Mouse (Mus musculus) liver, adult 2 months (tissue): ENCODE measurements at regions not wholly inside any gene's neighbourhood (a gene's known extent, or its start where the extent isn't known, plus 50 kb on each side); places are given as distances from the start of the nearest gene placed in this dataset.

Experiments
- DNase-seq: peaks from one replicate; pipeline ENCODE4 v3.0.0-alpha.2; 2011; ENCODE audit warnings: low read depth, low spot score; ENCODE audit errors: extremely low read depth
- H3K27ac ChIP-seq: fragments of 200-500 bp; replicated peaks from 2 replicates; pipeline ENCODE4 v1.5.1; 2012; ENCODE audit warnings: low read depth, mild to moderate bottlenecking, control low read depth, inconsistent platforms, low read length; ENCODE audit not compliant: insufficient read depth
- H3K27me3 ChIP-seq: fragments of 200-500 bp; 2 replicates; pipeline ENCODE4 v1.6.1; 2012; ENCODE audit warnings: mild to moderate bottlenecking, moderate library complexity, low read length, inconsistent platforms; ENCODE audit not compliant: control insufficient read depth, insufficient read depth
- H3K36me3 ChIP-seq: fragments of 200-500 bp; 2 replicates; pipeline ENCODE4 v1.6.1; 2012; ENCODE audit warnings: low read length, inconsistent platforms; ENCODE audit not compliant: control insufficient read depth, insufficient read depth
- H3K4me1 ChIP-seq: fragments of 200-500 bp; 2 replicates; pipeline ENCODE4 v1.6.1; 2011; ENCODE audit warnings: low read length; ENCODE audit not compliant: control insufficient read depth, insufficient read depth
- H3K4me3 ChIP-seq: fragments of 200-500 bp; 2 replicates; pipeline ENCODE4 v1.5.1; 2011; ENCODE audit warnings: low read depth, mild to moderate bottlenecking, control low read depth, low read length, moderate library complexity; ENCODE audit not compliant: insufficient read depth
- H3K79me2 ChIP-seq: fragments of 200-500 bp; 2 replicates; pipeline ENCODE4 v1.6.1; 2012; ENCODE audit warnings: inconsistent platforms, mild to moderate bottlenecking, low read length, moderate library complexity; ENCODE audit not compliant: control insufficient read depth, insufficient read depth
- H3K9ac ChIP-seq: fragments of 200-500 bp; 2 replicates; pipeline ENCODE4 v1.6.1; 2012; ENCODE audit warnings: low read depth, mild to moderate bottlenecking, control low read depth, inconsistent platforms, low read length
- CTCF ChIP-seq: fragments of 200-500 bp; IDR thresholded peaks from 2 replicates; pipeline ENCODE4 v1.5.1; 2011; ENCODE audit warnings: low read depth, low read length, control low read depth
- POLR2A ChIP-seq: fragments of 200-500 bp; IDR thresholded peaks from 2 replicates; pipeline ENCODE4 v1.6.1; 2011; ENCODE audit warnings: low read length, control low read depth; ENCODE audit not compliant: insufficient read depth; ENCODE audit errors: extremely low read depth
- WGBS: fragments of 180-500 bp; shearing (Covaris S2); methylation state at CpG from one replicate; pipeline ENCODE4 v1.1.7; 2018; 5-methylcytosine and 5-hydroxymethylcytosine counted together

DNA sequence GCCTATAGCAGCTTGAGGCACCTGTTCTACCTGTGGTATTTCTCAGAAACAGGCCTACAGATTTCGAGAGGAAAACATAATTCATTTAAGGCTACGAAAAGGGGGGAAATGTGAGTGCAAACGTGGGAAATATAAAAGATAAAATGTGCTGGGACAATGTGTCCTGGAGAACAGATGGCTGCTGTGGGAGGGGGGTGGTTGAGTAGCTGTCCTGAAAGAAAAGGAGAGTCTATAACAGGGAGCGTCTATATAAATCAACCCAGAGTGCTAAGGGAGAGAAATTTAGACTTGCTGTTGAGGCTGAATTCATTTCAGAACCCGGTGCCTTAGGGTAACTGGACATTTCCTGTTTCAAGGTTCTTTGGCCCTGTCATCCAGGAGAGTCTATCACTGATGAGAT is 625.5 kb upstream of the Pou3f3 start:
- no peak for TF ChIP-seq CTCF
- TF ChIP-seq POLR2A = no peak
- Histone ChIP-seq H3K9ac (no peak overlapping the region), H3K27me3 (no peaks in the 10 kb centered on the region), H3K27ac (no peak overlapping the region), H3K79me2 (no peaks in the 10 kb centered on the region), H3K4me3 (no peak overlapping the region), H3K36me3 (no peaks in the 10 kb centered on the region), H3K4me1 (no peaks in the 10 kb centered on the region)
- 57% methylated on average over 5 of the region's 5 CpGs for WGBS
- no peak for DNase-seq

DNA sequence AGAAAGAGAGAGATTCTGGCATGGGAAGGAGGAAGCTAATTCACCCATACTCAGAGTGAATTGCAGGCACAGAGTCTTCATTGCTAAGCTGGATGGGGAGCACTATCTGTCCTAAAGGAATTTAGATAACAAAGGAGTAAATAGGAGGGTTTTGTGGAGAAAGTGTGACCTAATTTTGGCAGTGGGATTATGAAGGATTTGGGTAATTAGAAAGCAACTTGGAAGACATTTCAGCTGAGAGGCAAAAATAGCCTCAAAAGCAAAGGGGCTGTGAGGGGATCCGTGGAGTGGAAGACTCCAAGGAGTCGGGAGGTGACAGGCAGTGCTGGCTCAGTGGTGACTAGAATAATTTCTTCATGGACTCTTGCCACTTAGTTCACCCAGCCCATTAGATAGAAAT is 599.5 kb upstream of the Pou3f3 start:
- Histone ChIP-seq H3K4me3 (no peak overlapping the region), H3K4me1 (no peaks in the 10 kb centered on the region), H3K27ac (no peak overlapping the region), H3K27me3 (no peaks in the 10 kb centered on the region), H3K79me2 (no peaks in the 10 kb centered on the region), H3K9ac (no peak overlapping the region), H3K36me3 (no peaks in the 10 kb centered on the region)
- 44% methylated on average over 2 of the region's 2 CpGs for WGBS
- no peak for DNase-seq
- TF ChIP-seq CTCF (no peak), POLR2A (no peak)

DNA sequence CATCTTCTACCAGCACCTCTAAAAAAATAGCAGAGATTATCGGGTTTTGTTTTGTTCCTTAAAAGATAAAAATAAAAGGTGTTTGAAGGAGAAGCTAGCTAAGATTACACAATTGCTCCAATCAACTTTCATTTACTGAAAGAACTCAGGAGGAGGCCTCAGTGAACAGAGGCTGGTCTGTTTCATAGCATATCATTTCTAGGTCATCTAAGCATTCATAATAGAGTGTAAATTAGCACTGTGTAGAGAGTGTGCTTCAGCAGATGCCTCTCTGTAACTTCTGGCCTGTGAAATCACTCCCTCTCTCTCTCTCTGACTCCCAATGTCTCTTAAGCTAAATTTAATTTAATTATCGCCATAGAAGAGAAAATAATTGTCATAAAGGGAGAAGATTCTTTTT is 597.0 kb upstream of the Pou3f3 start:
- DNase-seq = no peak
- no peak for TF ChIP-seq CTCF
- no peak for TF ChIP-seq POLR2A
- Histone ChIP-seq H3K27me3 (no peaks in the 10 kb centered on the region), H3K27ac (no peak overlapping the region), H3K4me3 (no peak overlapping the region), H3K9ac (no peak overlapping the region), H3K79me2 (no peaks in the 10 kb centered on the region), H3K4me1 (no peaks in the 10 kb centered on the region), H3K36me3 (no peaks in the 10 kb centered on the region)
- 78% methylated on average over 2 of the region's 2 CpGs for WGBS

DNA sequence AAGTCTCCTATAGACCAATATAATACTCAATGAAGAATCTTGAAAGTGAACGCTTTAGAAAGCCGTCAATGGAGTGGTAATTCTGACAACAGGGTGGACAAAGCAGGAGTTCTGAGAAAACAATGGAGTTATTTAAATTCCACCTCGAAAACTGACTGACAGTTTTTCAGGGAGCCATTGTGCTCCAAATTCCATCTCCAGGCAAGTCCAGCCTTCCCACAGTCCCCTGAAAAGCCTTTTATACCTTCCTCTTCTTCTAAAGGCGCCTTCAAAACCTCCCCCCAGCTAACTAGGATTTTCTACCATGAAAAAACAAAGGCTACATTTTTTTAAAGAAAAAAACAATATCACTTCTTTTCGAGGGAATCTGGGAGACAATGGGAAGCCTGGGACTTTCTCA is 588.0 kb upstream of the Pou3f3 start:
- WGBS = 65% methylated on average over 5 of the region's 5 CpGs
- Histone ChIP-seq H3K4me3 (no peak overlapping the region), H3K27ac (no peak overlapping the region), H3K27me3 (no peaks in the 10 kb centered on the region), H3K4me1 (no peaks in the 10 kb centered on the region), H3K36me3 (no peaks in the 10 kb centered on the region), H3K9ac (no peak overlapping the region), H3K79me2 (no peaks in the 10 kb centered on the region)
- no peak for DNase-seq
- TF ChIP-seq CTCF (no peak), POLR2A (no peak)

DNA sequence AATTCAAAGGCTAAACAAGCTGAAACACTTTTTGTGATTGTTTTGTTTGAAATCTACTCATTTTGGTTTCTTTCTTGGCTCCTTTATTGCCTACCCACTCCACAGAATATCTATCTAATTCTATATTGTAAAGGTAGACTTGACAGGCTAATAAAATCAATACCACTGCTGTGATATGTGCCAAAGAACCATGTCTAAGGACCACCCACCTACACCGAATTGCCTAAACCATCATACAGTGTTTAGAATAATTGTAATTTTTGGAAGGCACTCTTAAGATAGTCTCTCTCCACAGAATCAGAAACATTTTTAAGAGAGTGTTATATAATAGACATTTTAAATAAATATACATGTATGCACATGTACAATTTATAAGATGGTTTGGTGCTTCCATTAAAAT is 587.6 kb upstream of the Pou3f3 start:
- Histone ChIP-seq H3K27ac (no peak overlapping the region), H3K4me1 (no peaks in the 10 kb centered on the region), H3K9ac (no peak overlapping the region), H3K4me3 (no peak overlapping the region), H3K79me2 (no peaks in the 10 kb centered on the region), H3K27me3 (no peaks in the 10 kb centered on the region), H3K36me3 (no peaks in the 10 kb centered on the region)
- DNase-seq = no peak
- 91% methylated on average over 1 of the region's 1 CpGs for WGBS
- TF ChIP-seq CTCF (no peak), POLR2A (no peak)

DNA sequence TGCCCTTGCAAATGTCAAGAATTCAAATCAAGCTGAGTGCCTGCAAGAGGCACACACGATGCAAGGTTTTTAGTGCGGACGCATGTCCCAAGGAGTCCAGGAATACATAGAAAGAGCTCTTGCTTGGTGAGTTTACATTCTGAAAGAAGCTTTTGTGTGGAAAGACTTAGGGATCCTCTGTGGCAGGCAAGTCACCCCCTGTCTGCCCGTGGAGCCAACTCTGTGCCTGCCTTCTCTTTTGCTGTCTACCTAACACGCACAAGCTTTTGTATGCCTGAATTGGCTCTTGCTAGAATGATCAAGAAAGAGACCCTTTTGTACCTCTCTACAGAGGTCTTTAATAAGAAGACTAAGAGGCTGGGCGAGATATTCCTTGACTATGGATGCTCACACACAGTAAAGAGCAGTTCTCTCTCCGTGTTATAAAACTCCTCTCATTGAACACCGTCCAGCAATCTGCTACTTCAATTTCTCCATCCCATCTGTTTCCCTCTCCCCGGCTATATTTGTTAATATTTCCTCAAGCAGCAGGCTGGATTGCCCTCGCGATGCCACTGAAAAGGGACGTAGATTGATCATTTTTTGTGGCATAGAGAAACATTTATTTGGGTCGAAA is 543.3 kb upstream of the Pou3f3 start:
- Histone ChIP-seq H3K9ac (no peak overlapping the region), H3K4me3 (no peak overlapping the region), H3K4me1 (no peaks in the 10 kb centered on the region), H3K27ac (no peak overlapping the region), H3K27me3 (no peaks in the 10 kb centered on the region), H3K36me3 (no peaks in the 10 kb centered on the region), H3K79me2 (no peaks in the 10 kb centered on the region)
- no peak for DNase-seq
- 88% methylated on average over 13 of the region's 13 CpGs for WGBS
- TF ChIP-seq CTCF = no peak
- no peak for TF ChIP-seq POLR2A
